Mouse (Mus musculus) hindbrain, postnatal 0 days (tissue): ENCODE results near the gene Adamts2. TPM values are rescaled to one million over a fixed set of nuclear protein-coding genes. Genes with fewer than 3 reads are reported as not detected.

Source experiments
- ATAC-seq: fragments of 200-750 bp; cut with Nextera tagmentation; 2 replicates; pipeline ENCODE4 v1.8.0; 2017; ENCODE audit warnings: mild to moderate bottlenecking, moderate TSS enrichment, moderate library complexity
- DNase-seq: peaks from one replicate; pipeline ENCODE4 v3.0.0-alpha.2; 2015; ENCODE audit warnings: low spot score
- H3K27ac ChIP-seq: fragments of 300-500 bp; sonication (generic); 2 replicates; pipeline ENCODE4 v1.5.1; 2014; ENCODE audit warnings: mild to moderate bottlenecking
- H3K27me3 ChIP-seq: fragments of 300-500 bp; sonication (generic); 2 replicates; pipeline ENCODE4 v1.6.1; 2014; ENCODE audit warnings: low read length, mixed read lengths; ENCODE audit not compliant: insufficient read depth
- H3K36me3 ChIP-seq: fragments of 300-500 bp; sonication (generic); 2 replicates; pipeline ENCODE4 v1.6.1; 2014; ENCODE audit warnings: low read length, mixed read lengths; ENCODE audit not compliant: insufficient read depth
- H3K4me1 ChIP-seq: fragments of 300-500 bp; sonication (generic); 2 replicates; pipeline ENCODE4 v1.6.1; 2014; ENCODE audit warnings: antibody characterized with exemption, low read length, mixed read lengths; ENCODE audit not compliant: insufficient read depth
- H3K4me2 ChIP-seq: fragments of 300-500 bp; sonication (generic); 2 replicates; pipeline ENCODE4 v1.6.1; 2014; ENCODE audit warnings: low read depth, mild to moderate bottlenecking, low read length, moderate library complexity, mixed read lengths
- H3K4me3 ChIP-seq: fragments of 300-500 bp; sonication (generic); 2 replicates; pipeline ENCODE4 v1.5.1; 2014; ENCODE audit warnings: low read length
- H3K9ac ChIP-seq: fragments of 300-500 bp; sonication (generic); replicated peaks from 2 replicates; pipeline ENCODE4 v1.6.1; 2014; ENCODE audit warnings: mild to moderate bottlenecking, low read length, moderate library complexity, mixed read lengths
- H3K9me3 ChIP-seq: fragments of 300-500 bp; sonication (generic); 2 replicates; pipeline ENCODE4 v1.6.1; 2016; ENCODE audit warnings: low read length, mixed read lengths
- CTCF ChIP-seq: IDR thresholded peaks from 2 replicates; pipeline ENCODE4 v1.5.1; 2016; ENCODE audit warnings: antibody characterized with exemption, control low read depth, low read depth
- WGBS: fragments of 180-500 bp; shearing (Covaris S2); extraction: QIAGEN DNeasy Blood & Tissue Kit; methylation state at CpG from one replicate; pipeline ENCODE4 v1.1.7; 2014; 5-methylcytosine and 5-hydroxymethylcytosine counted together
- polyA plus RNA-seq: library from polyadenylated mRNA; unstranded; fragments of >200 nt; fragmentation: Nextera tagmentation; extraction: Ambion mirVana; gene quantifications from 2 replicates; pipeline ENCODE4 v1.2.1, GENCODE M21; 2015
- total RNA-seq: library from RNA; depleted of rRNA; stranded (reverse); fragments of >200 nt; gene quantifications from 2 replicates; pipeline ENCODE4 v1.2.3, GENCODE M21; 2014

The Adamts2 gene
- total and polyA plus RNA-seq, 2 experiments from 2014 or later = 5.8 to 15.1 TPM

DNA sequence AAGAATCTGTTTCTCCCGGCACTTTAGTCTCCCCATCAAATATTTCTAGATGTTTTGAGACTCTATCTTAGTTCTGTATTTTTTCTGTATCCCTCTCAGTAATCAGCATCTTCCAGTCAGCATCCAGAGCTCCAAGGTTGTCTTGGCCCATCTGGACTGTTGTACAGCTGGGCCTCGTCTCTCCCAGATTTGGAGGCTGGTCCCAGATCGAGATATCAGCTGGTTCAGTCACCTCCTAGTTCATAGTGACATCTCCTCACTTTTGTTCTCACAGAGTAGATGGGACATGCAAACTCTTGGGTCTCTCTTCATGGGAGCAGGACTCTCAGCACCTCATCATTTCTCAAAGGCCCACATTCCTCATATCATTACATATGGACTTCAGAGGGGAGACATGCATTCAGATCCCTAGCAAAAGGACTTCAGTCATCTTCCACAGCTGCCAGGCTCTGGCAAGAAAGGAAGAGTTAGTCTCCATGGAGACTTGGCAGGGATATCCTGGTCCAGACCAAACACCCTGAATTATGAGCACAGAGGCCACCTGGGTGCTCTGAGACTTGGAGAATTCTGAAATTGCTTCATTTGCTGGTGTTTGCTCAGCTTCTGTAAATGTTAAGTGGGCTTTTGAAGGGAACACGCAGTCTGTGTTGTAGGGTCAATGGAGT, 46.4 kb downstream of the Adamts2 start:
- TF ChIP-seq CTCF = no peak
- 90% methylated on average over 4 of the region's 4 CpGs for WGBS
- no peak overlapping the region for H3K27ac ChIP-seq
- DNase-seq = no peak
- no peak overlapping the region for H3K4me3 ChIP-seq
- no peaks in the 10 kb centered on the region for H3K36me3 ChIP-seq
- H3K27me3 ChIP-seq = no peaks in the 10 kb centered on the region
- no peaks in the 10 kb centered on the region for H3K4me1 ChIP-seq
- no peak overlapping the region for H3K4me2 ChIP-seq
- H3K9me3 ChIP-seq = 0 out of 2 replicates have a peak, but pooled peaks cover 3% of the 10 kb centered on the region
- no peak overlapping the region for H3K9ac ChIP-seq
- ATAC-seq = no peak

DNA sequence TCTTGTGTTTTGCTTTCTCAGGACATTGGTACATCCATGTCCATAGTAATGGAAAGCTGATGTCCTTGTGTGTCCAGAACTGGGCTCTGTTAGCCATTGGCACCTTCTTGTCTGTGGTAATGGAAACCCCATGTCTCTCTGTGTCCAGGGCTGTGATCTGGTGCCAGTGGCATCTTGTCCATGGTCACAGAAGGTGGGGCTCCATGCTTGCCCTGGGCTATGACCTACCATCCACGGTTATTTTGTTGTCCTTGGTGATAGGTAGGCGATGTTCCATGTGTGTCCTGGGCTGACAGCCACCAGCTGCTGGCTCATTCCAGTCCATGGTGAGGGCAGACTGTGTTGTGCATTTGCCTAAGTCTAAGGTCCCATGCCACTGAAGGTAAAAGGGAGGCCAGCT, 48.2 kb downstream of the Adamts2 start:
- no peak for TF ChIP-seq CTCF
- 76% methylated on average over 2 of the region's 2 CpGs for WGBS

DNA sequence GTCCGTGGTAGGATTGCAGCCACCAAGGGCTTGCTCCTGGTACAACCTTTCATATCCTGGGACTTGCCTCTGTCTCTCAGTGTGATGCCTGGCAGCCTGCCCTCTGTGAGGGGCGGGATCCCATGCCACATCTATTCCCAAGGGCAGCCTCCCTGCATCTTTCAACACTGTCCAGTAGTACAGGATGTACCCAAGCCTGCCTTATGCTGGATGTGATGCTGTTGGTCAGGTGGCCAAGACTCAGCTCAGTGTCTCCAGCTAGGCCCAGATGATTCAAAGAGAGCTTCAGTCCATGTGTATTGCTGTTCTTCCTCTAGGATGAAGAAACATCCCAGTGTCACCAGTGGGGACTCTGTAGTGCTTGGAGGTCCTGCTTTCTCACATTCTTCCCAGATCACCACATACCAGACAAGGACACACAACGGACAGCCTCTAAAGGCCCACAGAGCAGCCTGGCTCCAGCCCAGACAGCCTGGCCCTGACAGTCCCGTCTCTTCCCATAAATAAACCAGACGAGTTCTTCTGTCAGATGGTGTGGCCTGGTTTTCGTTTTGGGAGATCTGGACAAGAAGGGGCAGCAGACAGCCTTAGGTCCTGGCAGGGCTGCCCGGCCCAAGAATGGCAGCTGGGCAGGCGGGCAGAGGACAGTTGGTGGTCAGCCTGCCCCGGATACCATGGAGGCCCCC, 52.0 kb downstream of the Adamts2 start:
- no peak for DNase-seq
- no peaks in the 10 kb centered on the region for H3K27me3 ChIP-seq
- no peak for TF ChIP-seq CTCF
- no peak overlapping the region for H3K9ac ChIP-seq
- H3K4me3 ChIP-seq = no peak overlapping the region
- H3K4me2 ChIP-seq = no peak overlapping the region
- 0 out of 2 replicates have a peak, but pooled peaks cover 2% of the 10 kb centered on the region for H3K4me1 ChIP-seq
- H3K27ac ChIP-seq = no peak overlapping the region
- H3K9me3 ChIP-seq = no peaks in the 10 kb centered on the region
- no peak for ATAC-seq
- WGBS = 67% methylated on average over 9 of the region's 9 CpGs
- no peaks in the 10 kb centered on the region for H3K36me3 ChIP-seq

More for the DNA sequence above, 48.2 kb downstream of the Adamts2 start:
- Histone ChIP-seq H3K4me2 (no peak overlapping the region), H3K36me3 (no peaks in the 10 kb centered on the region), H3K27ac (no peak overlapping the region), H3K4me1 (no peaks in the 10 kb centered on the region), H3K9me3 (0 out of 2 replicates have a peak, but pooled peaks cover 3% of the 10 kb centered on the region), H3K9ac (no peak overlapping the region), H3K4me3 (no peak overlapping the region), H3K27me3 (no peaks in the 10 kb centered on the region)
- ATAC-seq = no peak
- DNase-seq = no peak

DNA sequence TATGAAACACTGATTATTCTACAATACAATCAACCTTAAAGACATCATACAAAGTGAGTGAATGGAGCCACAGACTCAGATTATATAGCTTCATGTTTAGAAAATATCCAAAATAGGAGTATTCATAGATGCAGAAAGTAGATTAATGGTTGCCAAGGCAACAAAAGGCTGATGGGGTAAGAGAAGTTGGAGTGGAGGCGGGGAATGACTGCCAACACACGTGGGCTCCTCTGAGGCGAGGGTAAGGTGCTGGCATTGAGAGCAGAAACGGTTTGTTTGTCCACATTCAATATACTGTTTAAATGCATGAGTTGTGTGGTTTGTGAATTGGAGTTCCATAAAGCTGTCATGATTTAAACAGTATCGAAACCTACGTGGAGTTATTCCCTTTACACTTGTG, 56.9 kb downstream of the Adamts2 start:
- Histone ChIP-seq H3K27me3 (no peaks in the 10 kb centered on the region), H3K27ac (no peak overlapping the region), H3K4me1 (0 out of 2 replicates have a peak, but pooled peaks cover 4% of the 10 kb centered on the region), H3K4me3 (no peak overlapping the region), H3K36me3 (no peaks in the 10 kb centered on the region), H3K4me2 (no peak overlapping the region), H3K9ac (no peak overlapping the region), H3K9me3 (no peaks in the 10 kb centered on the region)
- 45% methylated on average over 6 of the region's 6 CpGs for WGBS
- ATAC-seq (no peak), DNase-seq (peak; percentile 52)
- TF ChIP-seq CTCF = no peak

DNA sequence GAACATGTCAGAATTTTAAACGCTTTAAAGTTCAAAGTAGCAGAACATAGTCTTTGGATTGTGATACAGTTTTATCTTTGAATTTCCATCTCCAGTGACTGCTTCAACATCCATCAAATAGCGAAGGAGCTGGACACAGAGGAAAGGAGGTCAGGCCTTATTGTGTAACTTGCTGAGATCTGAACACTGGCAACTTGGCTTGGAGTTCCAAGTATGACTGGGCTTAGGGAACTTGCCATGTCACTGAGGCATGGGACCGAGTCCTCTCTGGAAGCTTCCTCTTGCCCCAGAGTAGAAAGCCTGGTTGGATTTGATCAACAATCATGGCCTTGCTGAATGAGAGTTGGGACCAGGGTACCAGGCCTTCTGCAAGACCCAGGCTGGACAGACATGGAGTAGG, 60.3 kb downstream of the Adamts2 start:
- 75% methylated on average over 3 of the region's 3 CpGs for WGBS

DNA sequence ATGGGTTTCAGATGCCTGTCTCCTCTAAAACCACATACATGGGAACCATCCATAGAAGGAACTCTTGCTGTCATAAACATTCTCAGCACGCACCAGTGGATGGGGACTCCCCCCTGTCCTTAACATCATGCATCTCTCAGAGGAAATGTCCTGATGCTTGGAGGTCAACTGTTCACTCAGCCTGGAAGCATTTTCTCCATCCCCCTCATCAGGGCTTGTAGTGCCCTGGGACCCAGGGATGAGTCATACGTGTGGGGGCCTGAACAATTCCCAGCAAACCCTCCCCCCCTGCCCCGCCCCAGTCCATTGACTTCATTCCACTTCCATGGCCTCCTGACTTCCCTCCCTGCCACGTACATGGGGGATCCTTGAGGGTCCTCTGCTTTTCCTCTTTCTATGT, 62.9 kb downstream of the Adamts2 start:
- no peaks in the 10 kb centered on the region for H3K36me3 ChIP-seq
- no peak overlapping the region for H3K9ac ChIP-seq
- H3K4me1 ChIP-seq = peaks cover 2% of the 10 kb centered on the region; the same call in 1 of the 2 replicates
- TF ChIP-seq CTCF = no peak
- ATAC-seq (no peak), DNase-seq (no peak)
- no peaks in the 10 kb centered on the region for H3K27me3 ChIP-seq
- H3K4me3 ChIP-seq = no peak overlapping the region
- no peak overlapping the region for H3K27ac ChIP-seq
- 83% methylated on average over 4 of the region's 4 CpGs for WGBS
- no peak overlapping the region for H3K4me2 ChIP-seq
- no peaks in the 10 kb centered on the region for H3K9me3 ChIP-seq

More for the DNA sequence above, 60.3 kb downstream of the Adamts2 start:
- Histone ChIP-seq H3K4me1 (0 out of 2 replicates have a peak, but pooled peaks cover 4% of the 10 kb centered on the region), H3K4me3 (no peak overlapping the region), H3K9ac (no peak overlapping the region), H3K36me3 (no peaks in the 10 kb centered on the region), H3K27me3 (no peaks in the 10 kb centered on the region), H3K27ac (no peak overlapping the region), H3K9me3 (no peaks in the 10 kb centered on the region), H3K4me2 (no peak overlapping the region)
- ATAC-seq (no peak), DNase-seq (no peak)
- TF ChIP-seq CTCF = no peak
